Mouse (Mus musculus) liver, postnatal 0 days (tissue): ENCODE results near the gene Ccdc130. TPM values are rescaled to one million over a fixed set of nuclear protein-coding genes. Genes with fewer than 3 reads are reported as not detected.

Source experiments
- ATAC-seq: fragments of 200-750 bp; cut with Nextera tagmentation; 2 replicates; pipeline ENCODE4 v1.8.0; 2017; ENCODE audit warnings: mild to moderate bottlenecking, moderate library complexity
- DNase-seq: peaks from one replicate; pipeline ENCODE4 v3.0.0-alpha.2; 2016
- H3K27ac ChIP-seq: fragments of 300-500 bp; sonication (generic); 2 replicates; pipeline ENCODE4 v1.5.1; 2014; ENCODE audit warnings: antibody characterized with exemption, moderate library complexity, mild to moderate bottlenecking, low read depth
- H3K27me3 ChIP-seq: fragments of 300-500 bp; sonication (generic); 2 replicates; pipeline ENCODE4 v1.6.1; 2014; ENCODE audit warnings: low read length, control low read depth, mixed read lengths; ENCODE audit not compliant: insufficient read depth
- H3K36me3 ChIP-seq: fragments of 300-500 bp; sonication (generic); replicated peaks from 2 replicates; pipeline ENCODE4 v1.6.1; 2014; ENCODE audit warnings: mild to moderate bottlenecking, control low read depth, low read length, moderate library complexity, mixed read lengths; ENCODE audit not compliant: insufficient read depth
- H3K4me1 ChIP-seq: fragments of 300-500 bp; sonication (generic); 2 replicates; pipeline ENCODE4 v1.6.1; 2014; ENCODE audit warnings: antibody characterized with exemption, mild to moderate bottlenecking, control low read depth; ENCODE audit not compliant: insufficient read depth
- H3K4me2 ChIP-seq: fragments of 300-500 bp; sonication (generic); 2 replicates; pipeline ENCODE4 v1.6.1; 2014; ENCODE audit warnings: low read depth, mild to moderate bottlenecking, low read length, moderate library complexity, mixed read lengths
- H3K4me3 ChIP-seq: fragments of 300-500 bp; sonication (generic); 2 replicates; pipeline ENCODE4 v1.5.1; 2014; ENCODE audit warnings: low read depth, low read length
- H3K9ac ChIP-seq: fragments of 300-500 bp; sonication (generic); replicated peaks from 2 replicates; pipeline ENCODE4 v1.6.1; 2014; ENCODE audit warnings: mild to moderate bottlenecking, moderate library complexity
- H3K9me3 ChIP-seq: fragments of 300-500 bp; sonication (generic); 2 replicates; pipeline ENCODE4 v1.6.1; 2016; ENCODE audit warnings: mild to moderate bottlenecking, control low read depth, low read length, mixed read lengths
- CTCF ChIP-seq: sonication (generic); IDR thresholded peaks from 2 replicates; pipeline ENCODE4 v1.5.1; 2016; ENCODE audit warnings: antibody characterized with exemption, low read depth
- EP300 ChIP-seq: IDR thresholded peaks from 2 replicates; pipeline ENCODE4 v1.6.1; 2016; ENCODE audit warnings: antibody characterized with exemption, low read depth, mild to moderate bottlenecking
- WGBS: fragments of 180-500 bp; shearing (Covaris S2); extraction: QIAGEN DNeasy Blood & Tissue Kit; methylation state at CpG from one replicate; pipeline ENCODE4 v1.1.7; 2014; ENCODE audit not compliant: insufficient replicate concordance; 5-methylcytosine and 5-hydroxymethylcytosine counted together
- polyA plus RNA-seq: library from polyadenylated mRNA; unstranded; fragments of >200 nt; fragmentation: Nextera tagmentation; extraction: Ambion mirVana; gene quantifications from 2 replicates; pipeline ENCODE4 v1.2.1, GENCODE M21; 2015

Gene Ccdc130
- polyA plus RNA-seq, 1 experiment from 2014 or later: 4.7 TPM

- DNase-seq (no peak), ATAC-seq (no peak)
- no peak for TF ChIP-seq EP300
- TF ChIP-seq CTCF: no peak
- no peak overlapping the region for H3K4me3 ChIP-seq
- H3K9ac ChIP-seq: no peak overlapping the region
- no peak overlapping the region for H3K27ac ChIP-seq
- 47% methylated on average over 6 of the region's 6 CpGs for WGBS
- peaks cover 9% of the 10 kb centered on the region for H3K4me1 ChIP-seq
- H3K27me3 ChIP-seq: no peaks in the 10 kb centered on the region
- no peaks in the 10 kb centered on the region for H3K9me3 ChIP-seq
- no peak overlapping the region for H3K4me2 ChIP-seq
- peaks cover 17% of the 10 kb centered on the region for H3K36me3 ChIP-seq
Measured at GRCm38 (mm10) chr8:84241167-84241566, 29.0 kb downstream of the Ccdc130 start.

GRCm38 (mm10) chr8:84237542-84238229 is 32.5 kb downstream of the Ccdc130 start:
- Histone ChIP-seq H3K27ac (peak overlapping the region; percentile 76), H3K4me2 (peak overlapping the region; percentile 94), H3K4me1 (peaks cover 18% of the 10 kb centered on the region), H3K27me3 (no peaks in the 10 kb centered on the region), H3K9ac (peak overlapping the region; percentile 56), H3K9me3 (no peaks in the 10 kb centered on the region), H3K4me3 (peak overlapping the region; percentile 78), H3K36me3 (0 out of 2 replicates have a peak, but pooled peaks cover 4% of the 10 kb centered on the region)
- ATAC-seq: 0 out of 2 replicates have a peak, but pooled peaks have one; percentile 12
- no peak for DNase-seq
- TF ChIP-seq EP300: no peak
- 15% methylated on average over 19 of the region's 19 CpGs for WGBS

- DNase-seq (peak; percentile 98), ATAC-seq (peak; percentile 98)
- Histone ChIP-seq H3K36me3 (0 out of 2 replicates have a peak, but pooled peaks cover 4% of the 10 kb centered on the region), H3K4me2 (peak within 1 kb of the TSS; percentile 94), H3K27me3 (no peaks in the 10 kb centered on the region), H3K4me3 (peak within 1 kb of the TSS; percentile 78), H3K9me3 (no peaks in the 10 kb centered on the region), H3K9ac (peak within 1 kb of the TSS; percentile 94), H3K27ac (peak within 1 kb of the TSS; percentile 76), H3K4me1 (peaks cover 18% of the 10 kb centered on the region)
- no peak for TF ChIP-seq CTCF
- peak; percentile 40; the same call in 1 of the 2 replicates for TF ChIP-seq EP300
- WGBS: under 1% methylated on average over 32 of the region's 35 CpGs
Measured at GRCm38 (mm10) chr8:84236998-84237473, 33.1 kb downstream of the Ccdc130 start, which contains the start of gene Zswim4. TSS of gene Zswim4 (minus strand) at chr8:84237055.

- TF ChIP-seq CTCF (no peak), EP300 (no peak)
- Histone ChIP-seq H3K36me3 (0 out of 2 replicates have a peak, but pooled peaks cover 4% of the 10 kb centered on the region), H3K4me2 (peak overlapping the region; percentile 94), H3K9ac (peak overlapping the region; percentile 94), H3K27ac (peak overlapping the region; percentile 71), H3K27me3 (no peaks in the 10 kb centered on the region), H3K9me3 (no peaks in the 10 kb centered on the region), H3K4me3 (peak overlapping the region; percentile 78), H3K4me1 (peaks cover 18% of the 10 kb centered on the region)
- peak; percentile 23 for ATAC-seq
- under 1% methylated on average over 19 of the region's 30 CpGs for WGBS
- DNase-seq: no peak
Measured at GRCm38 (mm10) chr8:84236410-84236997, 33.7 kb downstream of the Ccdc130 start.

GRCm38 (mm10) chr8:84235746-84236409 is 34.3 kb downstream of the Ccdc130 start:
- DNase-seq (no peak), ATAC-seq (no peak)
- no peaks in the 10 kb centered on the region for H3K9me3 ChIP-seq
- peak overlapping the region; percentile 71 for H3K27ac ChIP-seq
- peaks cover 18% of the 10 kb centered on the region for H3K4me1 ChIP-seq
- H3K4me3 ChIP-seq: peak overlapping the region; percentile 78
- H3K36me3 ChIP-seq: 0 out of 2 replicates have a peak, but pooled peaks cover 4% of the 10 kb centered on the region
- TF ChIP-seq CTCF (no peak), EP300 (no peak)
- peak overlapping the region; percentile 94 for H3K4me2 ChIP-seq
- no peaks in the 10 kb centered on the region for H3K27me3 ChIP-seq
- WGBS: 24% methylated on average over 10 of the region's 10 CpGs
- peak overlapping the region; percentile 94 for H3K9ac ChIP-seq

- H3K4me1 ChIP-seq: peaks cover 18% of the 10 kb centered on the region
- H3K36me3 ChIP-seq: peaks cover 23% of the 10 kb centered on the region
- TF ChIP-seq CTCF (no peak), EP300 (no peak)
- no peak overlapping the region for H3K9ac ChIP-seq
- no peaks in the 10 kb centered on the region for H3K27me3 ChIP-seq
- H3K9me3 ChIP-seq: no peaks in the 10 kb centered on the region
- DNase-seq: no peak
- H3K27ac ChIP-seq: no peak overlapping the region
- no peak for ATAC-seq
- 76% methylated on average over 2 of the region's 2 CpGs for WGBS
- H3K4me2 ChIP-seq: no peak overlapping the region
- no peak overlapping the region for H3K4me3 ChIP-seq
Measured at GRCm38 (mm10) chr8:84233055-84233454, 37.1 kb downstream of the Ccdc130 start.
